Mouse (Mus musculus) layer of hippocampus, adult 8-10 months (tissue): Measurements from ENCODE around the gene Zfp609. TPM values are rescaled to one million over a fixed set of nuclear protein-coding genes. Genes with fewer than 3 reads are reported as not detected.

ENCODE experiments used
- DNase-seq, 2 experiments: peaks; one replicate each; pipeline ENCODE4 v3.0.0; 2022; ENCODE audit warnings: low spot score in 2 of 2
- total RNA-seq, 4 experiments: library from RNA; stranded (reverse); gene quantifications; 2 replicates each; pipeline ENCODE4 v1.2.4; 2022

Gene Zfp609
- total RNA-seq, 4 experiments from 2014 or later, result 44.8 to 56.2 (median 50.2) TPM

- DNase-seq, result no peak
Measured at GRCm38 (mm10) chr9:65771011-65771664, 56.2 kb downstream of the Zfp609 start.

- no peak for DNase-seq
Measured at GRCm38 (mm10) chr9:65762728-65763127, 64.6 kb downstream of the Zfp609 start.

GRCm38 (mm10) chr9:65759992-65760391 is 67.4 kb downstream of the Zfp609 start:
- DNase-seq, result no peak

- DNase-seq, result peak in 1 of 2 experiments; percentile 32
Measured at GRCm38 (mm10) chr9:65759256-65759655, 68.1 kb downstream of the Zfp609 start.

GRCm38 (mm10) chr9:65757826-65758225 is 69.5 kb downstream of the Zfp609 start:
- DNase-seq, result no peak

GRCm38 (mm10) chr9:65755673-65756375 is 71.5 kb downstream of the Zfp609 start:
- DNase-seq, result no peak

- DNase-seq, result no peak
Measured at GRCm38 (mm10) chr9:65755164-65755563, 72.2 kb downstream of the Zfp609 start.

GRCm38 (mm10) chr9:65752632-65753031 is 74.7 kb downstream of the Zfp609 start:
- no peak for DNase-seq

GRCm38 (mm10) chr9:65751906-65752305 is 75.5 kb downstream of the Zfp609 start:
- DNase-seq, result no peak

- DNase-seq, result no peak
Measured at GRCm38 (mm10) chr9:65748102-65748501, 79.3 kb downstream of the Zfp609 start.

- no peak for DNase-seq
Measured at GRCm38 (mm10) chr9:65746479-65746878, 80.9 kb downstream of the Zfp609 start.

- no peak for DNase-seq
Measured at GRCm38 (mm10) chr9:65745456-65745855, 81.9 kb downstream of the Zfp609 start.

GRCm38 (mm10) chr9:65744171-65745082 is 82.9 kb downstream of the Zfp609 start:
- peak; percentile 55 to 79 for DNase-seq

- DNase-seq, result no peak
Measured at GRCm38 (mm10) chr9:65743809-65744170, 83.6 kb downstream of the Zfp609 start.

GRCm38 (mm10) chr9:65743322-65743721 is 84.0 kb downstream of the Zfp609 start:
- no peak for DNase-seq

GRCm38 (mm10) chr9:65742777-65743176 is 84.6 kb downstream of the Zfp609 start:
- DNase-seq, result no peak

GRCm38 (mm10) chr9:65741066-65741852 is 86.1 kb downstream of the Zfp609 start:
- no peak for DNase-seq

GRCm38 (mm10) chr9:65734931-65735330 is 92.4 kb downstream of the Zfp609 start:
- DNase-seq, result no peak

- DNase-seq, result no peak
Measured at GRCm38 (mm10) chr9:65728588-65728987, 98.8 kb downstream of the Zfp609 start.

- no peak for DNase-seq
Measured at GRCm38 (mm10) chr9:65727491-65727890, 99.9 kb downstream of the Zfp609 start.

- DNase-seq, result no peak
Measured at GRCm38 (mm10) chr9:65726431-65726830, 100.9 kb downstream of the Zfp609 start.
